Mouse (Mus musculus) brain, embryonic 14.5 days (tissue): ENCODE results near the gene Creb3l2.

ENCODE experiments used
- CTCF ChIP-seq: fragments of 200-500 bp; IDR thresholded peaks from 2 replicates; pipeline ENCODE4 v1.5.1; 2012; ENCODE audit warnings: inconsistent platforms, mild to moderate bottlenecking, moderate library complexity, borderline replicate concordance; ENCODE audit not compliant: insufficient read depth, insufficient read length; ENCODE audit errors: extremely low read depth
- POLR2A ChIP-seq: fragments of 200-500 bp; IDR thresholded peaks from 2 replicates; pipeline ENCODE4 v1.6.1; 2012; ENCODE audit warnings: mild to moderate bottlenecking, inconsistent platforms, borderline replicate concordance; ENCODE audit not compliant: poor library complexity, insufficient read depth, insufficient read length, severe bottlenecking; ENCODE audit errors: extremely low read depth

- TF ChIP-seq CTCF (no peak), POLR2A (no peak)
These were observed 9.7 kb upstream of the Creb3l2 start for GRCm38 (mm10) chr6:37451664-37452063.
